Mouse (Mus musculus) brain, adult 10 weeks (tissue): Measurements from ENCODE around the gene Zbtb8b. TPM values are rescaled to one million over a fixed set of nuclear protein-coding genes. Genes with fewer than 3 reads are reported as not detected.

ENCODE experiments used
- polyA plus RNA-seq: library from polyadenylated mRNA; stranded (reverse); fragments of 350-450 nt; fragmentation: Illumina TruSeq; extraction: RNeasy Lipid Tissue Mini Kit (QIAGEN cat#74804); gene quantifications from one replicate; pipeline ENCODE4 v1.2.3, GENCODE M21; 2015; ENCODE audit warnings: low read depth, low replicate concordance

Gene Zbtb8b
- 3.6 TPM for polyA plus RNA-seq

DNA sequence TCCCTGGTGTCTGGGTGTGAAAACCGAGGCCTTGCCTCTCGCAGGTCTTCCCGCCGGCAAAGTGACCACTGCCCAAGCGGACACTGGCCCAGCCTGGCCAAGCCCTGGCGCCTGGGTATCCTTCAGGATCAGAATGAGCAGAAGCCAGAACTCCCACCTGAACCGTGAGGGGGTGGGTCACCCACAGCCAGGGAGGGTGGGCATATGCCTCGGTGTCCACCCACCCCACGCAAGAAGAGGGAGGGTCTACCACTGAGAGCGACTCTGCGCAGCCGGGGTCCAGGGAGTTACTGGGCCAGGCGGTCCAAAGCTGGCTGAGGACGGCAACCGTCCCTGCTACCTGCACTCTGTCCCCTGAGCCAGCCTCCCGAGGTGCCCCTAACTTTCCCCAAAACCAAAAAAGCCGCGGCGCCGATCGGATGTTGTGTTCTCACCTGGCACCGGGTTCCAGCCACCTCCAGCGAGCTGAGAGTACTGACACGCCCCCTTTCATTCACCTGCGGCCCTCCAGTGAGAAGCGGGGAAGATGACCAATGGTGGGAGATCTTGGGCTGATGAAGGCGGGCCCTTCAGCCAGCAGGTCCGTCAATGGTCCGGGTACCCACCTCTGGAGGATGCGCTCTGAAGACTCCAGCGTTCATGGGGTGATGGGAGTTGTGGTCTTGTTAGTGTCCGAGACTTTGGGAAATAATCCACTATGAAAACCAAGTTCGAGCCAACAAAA is at the start of gene Zbtb8b:
Gene Zbtb8b (minus strand): TSS at position 514 of the 724 bp plus-strand sequence.

DNA sequence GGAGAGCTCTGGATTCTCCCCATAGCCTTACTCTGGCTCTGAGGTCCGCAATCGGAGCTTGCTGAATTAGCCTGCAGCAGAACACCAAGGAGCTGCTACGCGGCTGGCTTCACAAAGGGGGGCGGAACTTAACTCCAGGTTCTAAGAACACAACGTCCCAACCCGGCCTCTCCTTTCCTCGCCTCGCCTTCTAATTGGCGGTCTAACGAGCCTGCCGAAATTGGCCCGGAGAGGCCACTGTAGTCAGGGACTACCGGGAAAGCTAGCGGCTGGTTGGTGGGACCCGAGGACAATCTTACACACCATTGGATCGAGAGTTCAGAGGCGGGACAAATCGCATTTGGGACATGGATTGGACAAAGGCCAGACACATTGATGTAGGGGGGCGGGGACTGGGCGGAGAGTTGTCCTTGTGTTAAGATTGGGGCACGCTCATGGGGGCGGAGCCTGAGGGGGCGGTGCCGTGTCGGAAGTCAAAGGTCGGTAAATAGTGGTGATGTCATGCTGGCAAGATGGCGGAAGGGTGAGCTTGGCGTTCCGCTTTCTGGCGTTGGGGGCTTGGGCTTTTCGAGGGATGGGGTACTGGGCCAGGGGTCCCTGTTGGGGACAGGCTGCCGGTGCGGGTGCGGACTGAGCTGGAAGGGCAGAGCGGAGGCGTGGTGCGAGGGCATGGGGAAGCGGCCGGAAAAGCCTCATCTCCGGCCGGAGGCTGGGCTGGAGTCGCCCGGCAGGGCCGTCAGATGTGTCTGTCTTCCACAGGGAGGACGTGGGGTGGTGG is 20.7 kb upstream of the Zbtb8b start, which contains the start of gene Bsdc1:
Gene Bsdc1 (plus strand): TSS at position 399 of the 778 bp plus-strand sequence.

DNA sequence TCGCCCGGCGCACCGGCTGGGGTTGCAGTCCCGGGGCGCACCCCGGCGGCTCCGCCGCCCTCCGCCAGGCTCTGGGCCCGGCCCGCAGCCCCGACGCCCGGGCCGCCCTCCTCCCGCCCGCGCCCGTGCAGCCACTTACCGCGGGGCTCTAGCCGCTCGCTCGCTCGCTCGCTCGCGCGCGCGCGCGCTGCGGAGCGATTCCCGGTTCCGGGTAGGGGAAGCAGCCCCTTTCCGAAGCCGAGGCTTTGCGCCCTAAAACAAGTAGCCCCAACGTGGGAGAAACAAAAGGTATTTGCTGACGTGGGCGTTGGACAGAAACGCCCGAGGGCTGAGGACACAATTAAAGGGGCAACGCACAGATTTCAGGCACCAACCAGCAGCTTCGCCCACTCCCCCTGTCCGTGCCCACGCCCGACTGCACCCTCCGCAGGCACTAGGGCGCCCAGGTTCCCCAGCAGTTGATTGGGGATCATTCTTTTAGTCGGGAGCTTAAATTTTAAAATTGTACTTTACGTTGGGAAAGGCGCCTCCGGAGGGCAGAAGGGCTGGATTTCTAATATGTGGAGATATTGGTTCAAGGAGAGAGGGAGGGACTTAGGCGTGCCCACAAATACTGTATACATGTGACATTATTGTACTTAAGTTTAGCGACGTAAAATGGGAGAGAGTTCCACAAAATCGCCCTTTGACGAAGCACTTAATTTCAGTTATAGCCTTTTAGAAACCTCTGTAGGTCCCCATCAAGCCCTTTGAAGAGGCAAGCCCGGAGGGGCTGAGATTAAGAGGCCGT is 62.9 kb downstream of the Zbtb8b start, which contains the start of gene Zbtb8a:
Gene Zbtb8a (minus strand): TSS at position 516 of the 790 bp plus-strand sequence.

Other genes starting within 250 kb of the Zbtb8b start
- gene C77080, start 179.4 kb downstream of the Zbtb8b start, polyA plus RNA-seq, result 7.9 TPM
- 1.3 TPM for gene Sync, start 153.2 kb downstream of the Zbtb8b start, polyA plus RNA-seq
- gene Rbbp4, start 105.5 kb downstream of the Zbtb8b start, polyA plus RNA-seq, result 91.6 TPM
- 37.3 TPM for gene Zbtb8os, start 105.2 kb downstream of the Zbtb8b start, polyA plus RNA-seq
- 6.8 TPM for gene Zbtb8a, start 62.7 kb downstream of the Zbtb8b start, polyA plus RNA-seq
- gene Bsdc1, start 20.7 kb upstream of the Zbtb8b start, polyA plus RNA-seq, result 50.2 TPM
- not detected for gene Tssk3, start 50.2 kb upstream of the Zbtb8b start, polyA plus RNA-seq
- not detected for gene Fam229a, start 50.3 kb upstream of the Zbtb8b start, polyA plus RNA-seq
- 72.9 TPM for gene Marcksl1, start 72.7 kb upstream of the Zbtb8b start, polyA plus RNA-seq
- gene Hdac1, start 101.9 kb upstream of the Zbtb8b start, polyA plus RNA-seq, result 38.9 TPM
- 2.3 TPM for gene Lck, start 132.8 kb upstream of the Zbtb8b start, polyA plus RNA-seq
- gene Fam167b, start 137.7 kb upstream of the Zbtb8b start, polyA plus RNA-seq, result 1.2 TPM
- 229 TPM for gene Eif3i, start 159.8 kb upstream of the Zbtb8b start, polyA plus RNA-seq
- 151 TPM for gene Tmem234, start 159.8 kb upstream of the Zbtb8b start, polyA plus RNA-seq
- gene Dcdc2b, start 173.4 kb upstream of the Zbtb8b start, polyA plus RNA-seq, result 5.6 TPM
- gene Iqcc, start 178.2 kb upstream of the Zbtb8b start, polyA plus RNA-seq, result 33.5 TPM
- gene Ccdc28b, start 183.1 kb upstream of the Zbtb8b start, polyA plus RNA-seq, result 55.4 TPM
- gene Txlna, start 200.2 kb upstream of the Zbtb8b start, polyA plus RNA-seq, result 33.5 TPM
- 45.4 TPM for gene Kpna6, start 231.9 kb upstream of the Zbtb8b start, polyA plus RNA-seq